Mouse (Mus musculus) layer of hippocampus, postnatal 36 days (tissue): ENCODE measurements around the gene Runx2. TPM values are rescaled to one million over a fixed set of nuclear protein-coding genes. Genes with fewer than 3 reads are reported as not detected.

Experiments
- DNase-seq, 2 experiments: peaks; one replicate each; pipeline ENCODE4 v3.0.0; 2022
- total RNA-seq, 2 experiments: library from RNA; stranded (reverse); gene quantifications; 2 replicates each; pipeline ENCODE4 v1.2.3; 2021

The Runx2 gene
- total RNA-seq, 2 experiments from 2014 or later = 13.2 to 18.0 TPM

DNA sequence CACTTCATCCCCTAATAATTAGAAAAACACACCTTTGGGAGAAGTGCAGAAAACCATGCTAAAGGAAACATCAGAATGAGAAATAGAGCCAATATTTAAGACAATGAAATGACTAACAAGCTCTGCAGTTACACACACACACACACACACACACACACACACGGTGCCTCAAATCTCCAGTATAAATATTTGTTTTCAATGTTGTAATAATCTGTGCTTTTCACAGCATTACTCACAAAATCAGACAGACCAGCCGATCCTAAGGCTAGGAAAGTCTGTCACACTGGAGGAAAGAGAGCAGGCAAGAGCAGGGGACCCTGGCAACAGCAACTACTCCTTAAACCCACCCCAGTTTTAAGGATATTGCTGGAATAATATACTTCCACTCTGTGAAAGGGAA lies 196.9 kb downstream of the Runx2 start:
- no peak for DNase-seq

- DNase-seq = peak; percentile 57 to 59
These were observed 200.6 kb downstream of the Runx2 start for GRCm38 (mm10) chr17:44613716-44614715.

GRCm38 (mm10) chr17:44612641-44613040 lies 202.0 kb downstream of the Runx2 start:
- no peak for DNase-seq

DNA sequence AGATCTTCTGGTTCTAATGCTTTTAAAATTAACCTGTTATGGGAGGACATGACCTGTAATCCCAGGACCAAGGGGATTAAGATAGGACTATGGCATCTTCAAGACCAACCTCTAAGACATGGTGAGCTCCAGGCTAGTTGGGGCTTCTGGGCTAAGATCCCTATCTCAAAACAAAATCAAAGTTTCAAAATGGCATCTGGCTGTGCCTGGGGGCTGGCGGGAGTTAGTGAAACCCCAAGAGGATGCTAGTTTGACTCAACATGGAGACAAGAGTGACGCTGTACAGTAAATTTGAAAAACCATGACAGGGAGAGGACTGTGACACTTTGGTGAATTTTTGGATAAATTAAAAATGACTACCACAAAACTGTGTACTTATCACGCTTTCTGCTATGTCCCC lies 202.6 kb downstream of the Runx2 start:
- DNase-seq = no peak

DNA sequence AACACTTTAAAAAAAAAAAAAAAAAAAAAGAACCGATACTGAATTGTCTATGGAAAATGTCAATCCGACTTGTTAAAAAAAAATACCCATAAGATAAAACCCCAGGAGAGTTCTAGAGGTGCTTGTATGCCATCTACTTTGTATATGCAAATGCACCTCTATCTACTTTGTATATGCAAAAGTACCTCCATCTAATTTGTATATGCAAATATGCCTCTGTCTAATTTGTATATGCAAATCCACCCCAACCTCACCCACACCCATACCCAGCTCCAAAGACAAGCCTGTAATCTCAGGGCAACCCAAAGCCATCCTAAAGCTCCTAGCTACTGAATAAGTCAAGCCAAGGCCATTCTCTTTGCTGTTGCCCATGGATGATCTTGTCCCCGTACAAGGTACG lies 203.1 kb downstream of the Runx2 start:
- no peak for DNase-seq

GRCm38 (mm10) chr17:44610828-44611227 lies 203.8 kb downstream of the Runx2 start:
- DNase-seq = no peak

- DNase-seq = no peak
These were observed 204.5 kb downstream of the Runx2 start for GRCm38 (mm10) chr17:44609897-44610641.

DNA sequence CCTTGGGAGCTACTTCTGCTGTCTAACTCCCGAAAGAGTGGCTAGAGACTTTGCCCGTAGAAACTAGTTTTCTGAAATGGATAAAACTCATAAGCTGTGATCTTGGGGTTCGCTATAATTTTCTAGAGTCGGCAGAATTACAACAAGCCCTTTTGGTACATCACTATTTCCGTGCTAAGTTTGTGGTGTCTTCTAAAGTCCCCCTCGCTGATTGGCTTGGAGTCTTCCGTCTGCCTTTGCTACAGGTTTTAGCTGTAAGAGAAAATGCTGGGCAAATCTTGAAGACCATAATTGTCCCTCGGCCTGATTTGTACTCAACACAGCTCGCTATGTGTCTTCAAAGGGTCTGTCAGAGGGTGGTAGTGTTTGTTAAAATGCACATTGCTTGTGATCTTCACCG lies 205.2 kb downstream of the Runx2 start:
- DNase-seq = no peak

GRCm38 (mm10) chr17:44608907-44609306 lies 205.7 kb downstream of the Runx2 start:
- no peak for DNase-seq

DNA sequence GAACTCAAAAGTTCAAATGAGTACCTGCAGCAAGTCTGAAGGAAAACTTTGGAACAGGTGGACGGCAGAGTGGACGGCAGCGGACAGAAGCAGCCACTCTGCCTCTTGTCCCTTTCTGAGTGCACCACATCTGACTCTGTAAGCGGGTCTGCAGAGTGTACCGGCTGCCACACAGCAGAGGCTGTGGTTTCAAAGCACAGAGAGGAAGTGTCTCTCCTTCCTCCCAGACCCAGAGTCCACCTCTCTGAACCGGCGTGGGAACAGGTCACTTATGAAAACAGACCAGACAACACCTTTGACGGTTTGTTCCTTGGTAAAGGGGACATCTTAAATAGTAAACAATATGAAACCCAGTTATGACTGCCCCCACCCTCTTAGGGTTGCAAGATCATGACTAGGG lies 207.2 kb downstream of the Runx2 start:
- DNase-seq = no peak

DNA sequence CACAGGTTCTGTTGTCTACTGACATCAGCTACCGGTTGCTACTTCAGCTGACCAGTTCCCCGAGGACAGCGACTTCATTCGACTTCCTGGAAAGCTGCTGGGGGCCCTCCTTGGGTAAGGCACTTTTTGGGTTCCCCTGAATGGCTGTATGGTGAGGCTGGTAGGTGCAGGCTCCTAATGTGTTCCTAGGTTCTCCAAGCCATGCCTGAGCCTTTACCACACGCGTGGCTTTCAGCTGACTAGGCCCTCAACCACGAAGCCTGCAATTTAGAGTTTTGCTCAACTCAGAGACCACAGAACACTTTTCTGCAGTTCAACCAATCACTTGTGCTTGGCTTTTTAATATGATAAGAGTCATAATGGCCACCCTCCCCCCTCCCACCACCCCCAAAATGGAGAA lies 208.4 kb downstream of the Runx2 start:
- no peak for DNase-seq

GRCm38 (mm10) chr17:44605749-44606148 lies 208.8 kb downstream of the Runx2 start:
- DNase-seq = no peak

GRCm38 (mm10) chr17:44603170-44603569 lies 211.4 kb downstream of the Runx2 start:
- no peak for DNase-seq

DNA sequence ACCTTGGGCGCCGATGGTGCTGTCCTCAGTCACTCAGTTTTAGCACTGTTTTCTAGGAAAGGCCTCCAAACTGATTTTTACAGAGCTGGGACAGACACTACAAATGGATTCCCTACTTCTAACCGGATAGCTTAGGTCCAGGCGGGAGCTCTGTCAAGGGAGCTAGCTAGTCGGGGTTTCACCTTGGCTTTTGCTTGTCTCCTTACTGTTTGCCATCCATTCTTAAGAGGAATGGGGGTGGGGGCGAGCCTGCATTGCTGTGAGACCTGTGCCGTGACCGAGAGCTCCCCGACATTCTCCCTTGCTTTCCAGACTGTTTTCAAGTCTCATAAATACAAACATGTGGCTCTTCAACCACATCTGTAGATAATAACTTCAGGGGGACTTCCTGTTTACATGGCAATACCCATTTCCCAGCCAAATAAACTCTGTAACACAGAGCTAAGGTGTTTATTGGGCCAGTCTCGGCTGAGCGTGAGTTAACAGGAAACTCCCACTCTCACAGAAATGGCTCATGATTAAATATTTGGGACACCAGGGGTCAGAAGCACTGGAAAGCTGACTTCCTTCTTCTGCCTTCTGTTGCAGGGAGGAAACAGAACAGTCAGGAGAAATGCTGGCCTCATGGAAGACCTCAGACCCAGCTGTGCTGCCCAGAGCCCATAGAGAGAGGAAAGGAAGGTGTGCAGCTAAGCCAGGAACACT lies 213.1 kb downstream of the Runx2 start:
- DNase-seq = no peak

- no peak for DNase-seq
These were observed 214.7 kb downstream of the Runx2 start for GRCm38 (mm10) chr17:44599856-44600255.

DNA sequence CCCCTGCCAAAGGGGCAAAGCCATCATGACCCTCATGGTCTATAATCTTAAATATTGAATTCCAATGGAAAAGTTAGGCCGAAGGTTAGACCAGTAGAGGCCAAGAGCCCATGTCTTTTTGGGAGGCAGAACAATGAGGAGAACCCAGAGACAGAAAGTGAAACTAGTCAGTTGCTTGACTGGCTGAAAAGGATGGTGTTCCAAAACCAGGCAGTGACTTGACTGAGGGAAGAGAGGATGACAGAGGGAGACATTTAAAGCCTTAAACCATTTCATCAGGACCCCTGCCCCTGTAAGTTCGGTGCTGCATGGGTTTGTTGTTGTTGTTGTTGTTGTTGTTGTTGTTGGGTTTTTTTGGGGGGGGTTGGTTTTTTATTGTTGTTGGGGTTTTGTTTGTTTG lies 215.5 kb downstream of the Runx2 start:
- DNase-seq = no peak

DNA sequence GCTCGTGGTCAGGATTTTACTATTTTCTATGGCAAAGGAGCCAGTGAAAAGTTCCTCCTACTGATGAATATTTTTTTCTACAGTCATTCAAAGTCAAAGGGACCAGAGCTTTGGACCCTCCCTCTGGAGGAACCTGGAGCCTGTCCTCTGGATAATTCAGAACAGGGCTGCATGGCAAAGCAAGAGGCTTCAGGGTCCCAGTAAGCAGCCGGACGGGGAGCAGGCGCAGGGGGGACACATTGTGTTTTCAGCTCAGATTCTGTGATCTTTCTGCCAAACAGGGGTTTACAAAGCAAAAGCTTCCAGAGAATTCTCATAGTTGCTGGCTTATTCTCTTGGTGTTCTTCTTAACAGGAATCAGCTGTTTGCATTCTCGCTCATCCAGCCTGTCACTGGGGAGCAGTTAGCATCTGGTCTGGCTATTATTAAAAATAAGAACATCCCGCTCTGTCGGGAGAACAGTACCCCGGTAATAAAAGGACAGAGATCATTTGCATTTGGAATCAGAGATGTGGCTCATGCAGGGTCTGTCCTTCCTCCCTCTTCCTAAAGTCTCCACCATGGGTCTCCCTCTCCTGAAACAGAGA lies 216.6 kb downstream of the Runx2 start:
- DNase-seq = peak; percentile 41 to 44

GRCm38 (mm10) chr17:44592737-44593090 lies 221.9 kb downstream of the Runx2 start:
- DNase-seq = no peak

- DNase-seq = no peak
These were observed 222.4 kb downstream of the Runx2 start for GRCm38 (mm10) chr17:44592067-44592736.

DNA sequence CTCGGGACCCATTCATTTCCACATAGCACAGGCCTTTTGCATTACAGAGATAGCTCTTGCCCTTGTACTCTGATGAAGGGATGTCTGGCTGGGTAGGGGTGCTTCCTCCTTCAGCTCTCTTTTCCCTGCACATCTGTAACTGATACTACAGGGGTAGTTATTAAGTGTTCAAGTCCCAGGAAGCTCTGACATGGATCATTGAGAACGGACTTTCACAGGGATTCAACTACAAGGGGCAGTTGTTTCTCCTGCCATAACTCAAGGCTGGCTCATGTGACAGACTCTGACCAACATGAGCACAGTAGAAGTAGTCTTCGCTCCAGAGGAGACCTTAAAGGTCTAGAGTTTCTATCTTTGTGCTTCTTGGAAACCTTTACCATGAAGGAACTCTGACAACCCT lies 226.1 kb downstream of the Runx2 start:
- DNase-seq = no peak

DNA sequence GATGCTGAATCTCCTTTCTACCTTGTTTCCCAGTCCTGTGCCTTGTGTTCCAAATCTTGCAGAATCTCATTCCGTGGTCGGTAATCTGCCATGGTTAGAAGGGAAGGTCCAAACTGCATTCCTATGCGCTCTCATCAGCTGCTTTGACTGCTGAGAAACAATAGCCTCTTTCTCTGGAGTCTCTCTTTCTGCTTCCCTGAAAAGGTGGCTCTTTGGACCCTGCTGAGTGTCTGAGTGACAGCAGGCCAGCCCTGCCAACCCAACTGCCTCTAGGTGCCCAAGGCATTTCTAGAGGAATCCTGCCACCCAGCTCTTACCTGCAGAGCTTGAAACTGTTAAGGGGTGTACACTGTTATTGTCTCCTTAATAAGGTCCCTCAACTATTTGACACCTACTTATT lies 226.6 kb downstream of the Runx2 start:
- no peak for DNase-seq

DNA sequence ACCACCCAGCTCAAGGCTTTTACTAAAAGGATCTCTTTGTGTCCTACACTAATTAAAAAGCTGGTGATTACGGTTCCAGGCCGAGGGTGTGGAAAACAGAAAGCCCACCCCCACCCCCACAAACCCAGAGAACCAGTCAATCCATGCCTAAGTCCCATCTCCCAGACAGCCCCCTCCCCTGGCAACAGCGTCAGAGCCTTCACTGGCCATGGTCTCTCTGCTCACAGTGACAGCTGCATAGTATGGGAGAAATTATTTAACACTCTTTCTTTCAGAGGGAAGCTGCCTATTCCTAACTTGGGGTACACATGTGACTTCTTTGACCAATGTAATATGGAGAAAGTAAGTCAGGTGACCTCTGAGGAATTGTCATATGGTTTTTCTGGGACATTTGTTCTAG lies 228.4 kb downstream of the Runx2 start:
- DNase-seq = no peak
